Mouse (Mus musculus): ENCODE measurements around the gene Taok3. TPM values are rescaled to one million over a fixed set of nuclear protein-coding genes. Genes with fewer than 3 reads are reported as not detected.
A peak's percentile ranks its signal among the peaks of the same experiment; 100 is the strongest.

Gene Taok3
- total RNA-seq, 2 experiments from 2014 or later: 3.9 to 4.3 TPM

- DNase-seq: peak; percentile 69 to 77
- intact Hi-C loops (cut with DNase I): loop anchor here (2.0 kb wide), 1 partner anchor 38 kb away; the partner anchor contains the start of gene Wsb2
Measured at GRCm38 (mm10) chr5:117318741-117319629, 199.1 kb downstream of the Taok3 start, which contains the start of gene Vsig10. TSS of gene Vsig10 (plus strand) at chr5:117319083.

GRCm38 (mm10) chr5:117323751-117324150 is 203.8 kb downstream of the Taok3 start:
- intact Hi-C loops (cut with DNase I): no loop called here

More at GRCm38 (mm10) chr5:117323751-117324150, 203.8 kb downstream of the Taok3 start:
- no peak for DNase-seq

Other genes starting within 250 kb of the Taok3 start
- 10 to 100 TPM; 70.7 to 72.4 TPM for gene Suds3, start 4.0 kb upstream of the Taok3 start, total RNA-seq (2021)
- 100 to 1,000 TPM; 304 to 320 TPM for gene Pebp1, start 167.5 kb downstream of the Taok3 start, total RNA-seq (2021)
- gene Vsig10, start 199.0 kb downstream of the Taok3 start, total RNA-seq (2021): 1 to 10 TPM; 4.1 to 5.0 TPM
- gene Wsb2, start 237.2 kb downstream of the Taok3 start, total RNA-seq (2021): 10 to 100 TPM; 84.2 to 90.8 TPM